Mouse (Mus musculus) 3134 (cell line): ENCODE data around the gene Eloa.
A peak's percentile ranks its signal among the peaks of the same experiment; 100 is the strongest.

ENCODE experiments used
- DNase-seq: peaks from one replicate; pipeline ENCODE4 v3.0.0-alpha.2; 2011; ENCODE audit warnings: low spot score; ENCODE audit not compliant: insufficient read length; ENCODE audit errors: extremely low read depth

The Eloa gene

DNA sequence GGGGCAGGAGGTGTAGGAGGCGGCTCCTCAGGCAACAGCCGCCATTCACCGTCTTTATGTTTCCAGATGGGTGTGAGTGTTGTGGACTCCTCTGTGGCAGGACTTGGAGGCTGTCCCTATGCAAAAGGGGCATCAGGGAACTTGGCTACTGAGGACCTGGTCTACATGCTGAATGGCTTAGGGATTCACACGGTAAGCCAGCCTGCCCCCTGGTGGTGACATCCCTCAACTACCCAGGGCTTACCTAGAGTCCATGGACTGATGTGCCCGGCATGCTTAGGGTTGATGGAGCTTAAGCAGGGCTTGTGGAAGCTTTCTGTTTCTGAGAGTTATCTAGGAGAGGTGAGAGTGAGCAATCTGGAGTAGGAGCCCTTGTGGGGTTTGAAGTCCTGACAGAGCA lies 60.8 kb downstream of the Eloa start:
- peak; percentile 45 for DNase-seq

- DNase-seq = no peak
These were observed 63.2 kb downstream of the Eloa start for GRCm38 (mm10) chr4:135958354-135958753.

DNA sequence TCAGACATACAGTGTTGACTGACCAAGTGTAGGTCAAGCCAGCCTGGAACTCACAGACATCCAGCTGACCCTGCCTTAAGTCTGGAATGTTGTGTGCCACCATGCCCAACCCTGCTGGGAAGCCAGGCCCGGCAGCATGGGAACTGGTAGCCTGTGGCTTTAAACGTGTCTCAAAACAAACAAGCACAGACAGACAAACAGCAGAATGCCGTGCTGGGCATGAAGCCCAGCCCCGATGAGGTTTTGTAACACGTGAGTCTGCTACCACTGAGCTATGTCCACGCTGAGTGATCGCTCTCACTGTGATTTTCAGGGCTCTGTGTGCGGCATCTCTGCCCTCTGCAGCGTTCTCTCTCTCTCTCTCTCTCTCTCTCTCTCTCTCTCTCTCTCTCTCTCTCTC lies 65.7 kb downstream of the Eloa start:
- DNase-seq = no peak

DNA sequence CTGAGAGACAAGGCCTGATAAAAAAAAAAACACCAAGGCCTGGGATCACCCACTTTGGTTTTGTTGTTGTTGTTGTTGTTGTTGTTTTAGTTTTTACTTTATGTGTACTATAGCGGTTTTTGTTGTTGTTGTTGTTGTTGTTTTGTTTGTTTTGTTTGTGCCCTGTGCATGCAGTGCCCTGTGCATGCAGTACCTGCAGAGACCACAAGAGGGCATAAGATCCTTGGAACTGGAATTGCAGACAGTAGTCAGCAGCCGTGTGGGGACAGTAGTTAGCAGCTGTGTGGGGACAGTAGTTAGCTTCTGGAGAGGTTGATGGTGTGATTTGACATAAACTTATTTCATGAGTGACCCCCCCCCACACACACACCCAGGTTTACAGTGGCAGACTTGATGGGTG lies 67.3 kb downstream of the Eloa start:
- DNase-seq = no peak
